Mouse (Mus musculus) liver, postnatal 0 days (tissue): ENCODE data around the gene Mymk.

Experiments used
- CTCF ChIP-seq: sonication (generic); IDR thresholded peaks from 2 replicates; pipeline ENCODE4 v1.5.1; 2016; ENCODE audit warnings: antibody characterized with exemption, low read depth
- EP300 ChIP-seq: IDR thresholded peaks from 2 replicates; pipeline ENCODE4 v1.6.1; 2016; ENCODE audit warnings: antibody characterized with exemption, low read depth, mild to moderate bottlenecking

- no peak for TF ChIP-seq CTCF
- TF ChIP-seq EP300: no peak
Measured at GRCm38 (mm10) chr2:27049408-27049807, 22.6 kb downstream of the Mymk start.
